Mouse (Mus musculus) forebrain, embryonic 16.5 days (tissue): ENCODE measurements around the gene Rgs7bp. TPM values are rescaled to one million over a fixed set of nuclear protein-coding genes. Genes with fewer than 3 reads are reported as not detected.

Source experiments
- ATAC-seq: fragments of 200-750 bp; cut with Nextera tagmentation; 2 replicates; pipeline ENCODE4 v1.8.0; 2017; ENCODE audit warnings: mild to moderate bottlenecking, moderate library complexity
- H3K27ac ChIP-seq: fragments of 300-500 bp; sonication (generic); 2 replicates; pipeline ENCODE4 v1.5.1; 2014; ENCODE audit warnings: low read length, control low read depth
- H3K27me3 ChIP-seq: fragments of 300-500 bp; sonication (generic); replicated peaks from 2 replicates; pipeline ENCODE4 v1.6.1; 2014; ENCODE audit warnings: low read length; ENCODE audit not compliant: control insufficient read depth, insufficient read depth
- H3K36me3 ChIP-seq: fragments of 300-500 bp; sonication (generic); 2 replicates; pipeline ENCODE4 v1.6.1; 2014; ENCODE audit not compliant: control insufficient read depth, insufficient read depth
- H3K4me1 ChIP-seq: fragments of 300-500 bp; sonication (generic); replicated peaks from 2 replicates; pipeline ENCODE4 v1.6.1; 2014; ENCODE audit warnings: low read length; ENCODE audit not compliant: control insufficient read depth, insufficient read depth
- H3K4me2 ChIP-seq: fragments of 300-500 bp; sonication (generic); 2 replicates; pipeline ENCODE4 v1.6.1; 2014; ENCODE audit warnings: mild to moderate bottlenecking, low read length, control low read depth
- H3K4me3 ChIP-seq: fragments of 300-500 bp; sonication (generic); replicated peaks from 2 replicates; pipeline ENCODE4 v1.5.1; 2014; ENCODE audit warnings: mild to moderate bottlenecking, low read length, control low read depth
- H3K9ac ChIP-seq: fragments of 300-500 bp; sonication (generic); replicated peaks from 2 replicates; pipeline ENCODE4 v1.6.1; 2014; ENCODE audit warnings: low read depth, low read length, control low read depth
- H3K9me3 ChIP-seq: fragments of 300-500 bp; sonication (generic); 2 replicates; pipeline ENCODE4 v1.6.1; 2016; ENCODE audit warnings: low read length; ENCODE audit not compliant: control insufficient read depth
- WGBS: fragments of 180-500 bp; shearing (Covaris S2); extraction: QIAGEN DNeasy Blood & Tissue Kit; methylation state at CpG from one replicate; pipeline ENCODE4 v1.1.7; 2014; 5-methylcytosine and 5-hydroxymethylcytosine counted together
- polyA plus RNA-seq: library from polyadenylated mRNA; unstranded; fragments of >200 nt; fragmentation: Nextera tagmentation; extraction: Ambion mirVana; gene quantifications from 2 replicates; pipeline ENCODE4 v1.2.1, GENCODE M21; 2015

The Rgs7bp gene
- polyA plus RNA-seq, 1 experiment from 2014 or later, result 6.8 TPM

- H3K4me3 ChIP-seq, result no peak overlapping the region
- H3K36me3 ChIP-seq, result no peaks in the 10 kb centered on the region
- no peaks in the 10 kb centered on the region for H3K27me3 ChIP-seq
- H3K4me1 ChIP-seq, result peaks cover 6% of the 10 kb centered on the region
- no peak for ATAC-seq
- H3K9ac ChIP-seq, result no peak overlapping the region
- no peaks in the 10 kb centered on the region for H3K9me3 ChIP-seq
- no peak overlapping the region for H3K27ac ChIP-seq
- whole genome bisulfite sequencing, result 68% methylated on average over 9 of the region's 9 CpGs
- H3K4me2 ChIP-seq, result no peak overlapping the region
These were observed 38.2 kb downstream of the Rgs7bp start for GRCm38 (mm10) chr13:105016577-105016976.

GRCm38 (mm10) chr13:105015710-105016404 lies 38.9 kb downstream of the Rgs7bp start:
- WGBS, result 24% methylated on average over 8 of the region's 8 CpGs
- Histone ChIP-seq H3K27me3 (no peaks in the 10 kb centered on the region), H3K27ac (no peak overlapping the region), H3K4me2 (no peak overlapping the region), H3K4me3 (no peak overlapping the region), H3K4me1 (peaks cover 6% of the 10 kb centered on the region), H3K36me3 (no peaks in the 10 kb centered on the region), H3K9ac (no peak overlapping the region), H3K9me3 (no peaks in the 10 kb centered on the region)
- peak; percentile 96 for ATAC-seq

GRCm38 (mm10) chr13:105011300-105011699 lies 43.4 kb downstream of the Rgs7bp start:
- 71% methylated on average over 5 of the region's 5 CpGs for WGBS
- Histone ChIP-seq H3K9ac (no peak overlapping the region), H3K27ac (no peak overlapping the region), H3K9me3 (no peaks in the 10 kb centered on the region), H3K4me3 (no peak overlapping the region), H3K36me3 (no peaks in the 10 kb centered on the region), H3K4me1 (peaks cover 6% of the 10 kb centered on the region), H3K27me3 (no peaks in the 10 kb centered on the region), H3K4me2 (no peak overlapping the region)
- no peak for ATAC-seq

DNA sequence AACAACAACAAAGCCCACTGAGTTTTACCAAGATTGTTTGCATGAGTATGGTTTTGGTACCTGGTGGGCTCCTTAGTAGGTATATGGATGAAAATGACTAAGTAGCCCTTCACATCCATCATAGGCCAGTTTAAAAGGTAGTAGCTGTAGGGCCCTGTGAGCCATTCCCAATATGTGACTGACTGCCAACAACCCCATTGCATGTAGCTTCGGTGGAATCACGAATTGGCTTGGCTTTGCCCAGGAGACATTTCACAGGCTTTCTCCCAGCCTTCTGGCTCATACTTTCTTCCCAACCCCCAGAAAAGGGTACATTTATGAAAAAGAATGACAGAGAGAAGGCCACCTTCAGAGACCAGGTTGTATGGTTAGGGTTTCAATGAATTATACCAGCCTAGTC lies 45.8 kb downstream of the Rgs7bp start:
- Histone ChIP-seq H3K9me3 (no peaks in the 10 kb centered on the region), H3K36me3 (no peaks in the 10 kb centered on the region), H3K4me1 (no peaks in the 10 kb centered on the region), H3K4me2 (no peak overlapping the region), H3K4me3 (no peak overlapping the region), H3K9ac (no peak overlapping the region), H3K27ac (no peak overlapping the region), H3K27me3 (no peaks in the 10 kb centered on the region)
- 86% methylated on average over 2 of the region's 2 CpGs for WGBS
- ATAC-seq, result no peak

GRCm38 (mm10) chr13:105002831-105003157 lies 51.9 kb downstream of the Rgs7bp start:
- Histone ChIP-seq H3K4me3 (no peak overlapping the region), H3K9ac (no peak overlapping the region), H3K4me2 (no peak overlapping the region), H3K27me3 (no peaks in the 10 kb centered on the region), H3K9me3 (no peaks in the 10 kb centered on the region), H3K36me3 (no peaks in the 10 kb centered on the region), H3K4me1 (peaks cover 13% of the 10 kb centered on the region), H3K27ac (peak overlapping the region; percentile 34)
- 75% methylated on average over 2 of the region's 2 CpGs for WGBS
- no peak for ATAC-seq

GRCm38 (mm10) chr13:105002132-105002830 lies 52.4 kb downstream of the Rgs7bp start:
- ATAC-seq, result peak; percentile 74
- Histone ChIP-seq H3K4me1 (peaks cover 13% of the 10 kb centered on the region), H3K4me2 (no peak overlapping the region), H3K27me3 (no peaks in the 10 kb centered on the region), H3K9me3 (no peaks in the 10 kb centered on the region), H3K36me3 (no peaks in the 10 kb centered on the region), H3K27ac (peak overlapping the region; percentile 34), H3K9ac (no peak overlapping the region), H3K4me3 (no peak overlapping the region)
- WGBS, result 45% methylated on average over 5 of the region's 5 CpGs

DNA sequence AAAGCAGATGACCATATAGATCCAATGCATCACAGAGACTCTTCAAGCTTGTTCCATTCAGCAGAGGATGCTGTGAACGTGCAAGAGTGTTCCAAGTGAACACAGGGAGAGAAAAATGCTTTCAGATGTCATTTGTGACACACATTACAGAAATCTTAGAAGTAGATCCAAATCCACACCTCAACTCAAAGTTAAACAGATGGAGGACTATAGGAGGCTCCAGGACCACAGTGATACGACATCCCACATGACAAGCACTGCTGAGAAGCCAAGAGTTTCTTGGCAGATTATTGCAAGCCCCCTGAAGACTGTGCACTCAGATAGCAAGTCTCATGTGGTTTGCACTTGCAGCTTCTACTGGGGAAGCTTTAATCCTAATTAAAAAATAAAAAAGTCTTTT lies 53.0 kb downstream of the Rgs7bp start:
- WGBS, result 37% methylated on average over 2 of the region's 2 CpGs
- H3K4me3 ChIP-seq, result no peak overlapping the region
- peaks cover 13% of the 10 kb centered on the region for H3K4me1 ChIP-seq
- H3K36me3 ChIP-seq, result no peaks in the 10 kb centered on the region
- ATAC-seq, result peak; percentile 96
- peaks cover 2% of the 10 kb centered on the region; the same call in 1 of the 2 replicates for H3K9me3 ChIP-seq
- peak overlapping the region; percentile 75 for H3K27ac ChIP-seq
- H3K9ac ChIP-seq, result no peak overlapping the region
- no peak overlapping the region for H3K4me2 ChIP-seq
- H3K27me3 ChIP-seq, result no peaks in the 10 kb centered on the region

DNA sequence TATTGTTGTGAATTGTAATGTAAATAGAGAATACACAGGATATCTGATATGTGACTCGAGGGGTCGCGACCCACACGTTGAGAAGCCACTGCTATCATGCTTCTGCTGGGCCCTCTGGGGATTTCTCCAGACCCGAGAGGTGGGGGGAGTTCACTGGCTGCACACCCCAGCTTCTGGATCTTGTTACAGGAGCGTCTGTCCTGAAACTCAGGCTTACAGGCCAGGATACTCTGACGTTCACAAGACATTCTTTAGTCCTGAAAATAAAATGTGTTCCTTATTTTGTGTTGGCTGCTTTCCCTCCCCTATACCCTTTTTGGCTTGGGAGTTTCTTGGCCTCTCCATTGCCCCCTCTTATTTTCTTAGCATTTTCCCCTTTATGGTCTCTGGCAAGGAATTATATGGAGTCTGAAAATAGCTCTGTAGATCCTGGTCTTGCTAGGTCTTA lies 65.9 kb downstream of the Rgs7bp start:
- Histone ChIP-seq H3K27ac (no peak overlapping the region), H3K4me2 (no peak overlapping the region), H3K4me1 (no peaks in the 10 kb centered on the region), H3K27me3 (no peaks in the 10 kb centered on the region), H3K4me3 (no peak overlapping the region), H3K36me3 (no peaks in the 10 kb centered on the region), H3K9me3 (no peaks in the 10 kb centered on the region), H3K9ac (no peak overlapping the region)
- ATAC-seq, result no peak
- WGBS, result 80% methylated on average over 7 of the region's 7 CpGs

GRCm38 (mm10) chr13:104988009-104988540 lies 66.7 kb downstream of the Rgs7bp start:
- H3K36me3 ChIP-seq, result no peaks in the 10 kb centered on the region
- ATAC-seq, result no peak
- H3K4me2 ChIP-seq, result no peak overlapping the region
- H3K4me1 ChIP-seq, result no peaks in the 10 kb centered on the region
- H3K9me3 ChIP-seq, result no peaks in the 10 kb centered on the region
- H3K27me3 ChIP-seq, result no peaks in the 10 kb centered on the region
- H3K9ac ChIP-seq, result no peak overlapping the region
- WGBS, result 80% methylated on average over 13 of the region's 13 CpGs
- no peak overlapping the region for H3K4me3 ChIP-seq
- no peak overlapping the region for H3K27ac ChIP-seq
